Mouse (Mus musculus) myocyte (in vitro differentiated cells): Measurements from ENCODE around the gene Hmbs. TPM values are rescaled to one million over a fixed set of nuclear protein-coding genes. Genes with fewer than 3 reads are reported as not detected.
A peak's percentile ranks its signal among the peaks of the same experiment; 100 is the strongest.

Experiments
- H3K27me3 ChIP-seq: one replicate; pipeline ENCODE4 v1.6.1; 2011; ENCODE audit not compliant: control insufficient read depth, insufficient read depth, insufficient read length
- H3K36me3 ChIP-seq: one replicate; pipeline ENCODE4 v1.6.1; 2011; ENCODE audit not compliant: control insufficient read depth, insufficient read depth
- H3K4me2 ChIP-seq: one replicate; pipeline ENCODE4 v1.6.1; 2011; ENCODE audit warnings: low read depth, control low read depth
- H3K4me3 ChIP-seq: one replicate; pipeline ENCODE4 v1.5.1; 2011; ENCODE audit warnings: mild to moderate bottlenecking, control low read depth, moderate library complexity
- H3K79me2 ChIP-seq: one replicate; pipeline ENCODE4 v1.6.1; 2011; ENCODE audit not compliant: control insufficient read depth, insufficient read depth
- H3ac ChIP-seq: one replicate; pipeline ENCODE4 v1.6.1; 2011; ENCODE audit not compliant: control insufficient read depth, insufficient read length
- CEBPB ChIP-seq: IDR thresholded peaks from 2 replicates; pipeline ENCODE4 v1.6.1; 2011; ENCODE audit warnings: mild to moderate bottlenecking, moderate library complexity; ENCODE audit not compliant: poor library complexity, insufficient read depth, severe bottlenecking
- E2F4 ChIP-seq: IDR thresholded peaks from one replicate; pipeline ENCODE4 v1.6.1; 2011; ENCODE audit warnings: mild to moderate bottlenecking, control low read depth, moderate library complexity; ENCODE audit not compliant: insufficient read depth
- MAX ChIP-seq: IDR thresholded peaks from one replicate; pipeline ENCODE4 v1.6.1; 2011; ENCODE audit warnings: low read depth, mild to moderate bottlenecking, control low read depth
- MYOD1 ChIP-seq, 3 experiments: IDR thresholded peaks; one replicate each; pipeline ENCODE4 v1.6.1; 2011; ENCODE audit warnings: control low read depth in 2 of 3, low read depth in 2 of 3, mild to moderate bottlenecking in 2 of 3, moderate library complexity in 1 of 3; ENCODE audit not compliant: insufficient read length in 2 of 3, control insufficient read depth in 1 of 3
- MYOG ChIP-seq, 3 experiments: IDR thresholded peaks; one replicate each; pipeline ENCODE4 v1.6.1; 2011; ENCODE audit warnings: control low read depth in 2 of 3, low read depth in 2 of 3, mild to moderate bottlenecking in 2 of 3; ENCODE audit not compliant: insufficient read length in 2 of 3, control insufficient read depth in 1 of 3, insufficient read depth in 1 of 3
- POLR2A ChIP-seq: IDR thresholded peaks from one replicate; pipeline ENCODE4 v1.6.1; 2011; ENCODE audit warnings: low read depth, mild to moderate bottlenecking, control low read depth, moderate library complexity; ENCODE audit not compliant: insufficient read length
- POLR2AphosphoS2 ChIP-seq: IDR thresholded peaks from one replicate; pipeline ENCODE4 v1.6.1; 2011; ENCODE audit warnings: low read depth, control low read depth; ENCODE audit not compliant: insufficient read length
- REST ChIP-seq: IDR thresholded peaks from one replicate; pipeline ENCODE4 v1.6.1; 2011; ENCODE audit warnings: mild to moderate bottlenecking, control low read depth, moderate library complexity; ENCODE audit not compliant: insufficient read depth, insufficient read length
- SRF ChIP-seq: IDR thresholded peaks from one replicate; pipeline ENCODE4 v1.6.1; 2011; ENCODE audit warnings: low read depth; ENCODE audit not compliant: control insufficient read depth, insufficient read length
- TCF12 ChIP-seq: IDR thresholded peaks from one replicate; pipeline ENCODE4 v1.6.1; 2011; ENCODE audit warnings: mild to moderate bottlenecking, control low read depth; ENCODE audit not compliant: poor library complexity, insufficient read depth, severe bottlenecking
- TCF3 ChIP-seq: IDR thresholded peaks from one replicate; pipeline ENCODE4 v1.6.1; 2011; ENCODE audit warnings: low read depth, control low read depth; ENCODE audit not compliant: insufficient read length
- USF1 ChIP-seq: IDR thresholded peaks from one replicate; pipeline ENCODE4 v1.6.1; 2011; ENCODE audit warnings: low read depth, mild to moderate bottlenecking, control low read depth, moderate library complexity
- polyA plus RNA-seq: library from polyadenylated mRNA; unstranded; fragments of >200 nt; fragmentation: generic; extraction: Trizol; gene quantifications from one replicate; pipeline ENCODE4 v1.2.1, GENCODE M21; 2012; ENCODE audit warnings: missing spikeins

The Hmbs gene
- polyA plus RNA-seq, 1 experiment, result 31.5 TPM

GRCm38 (mm10) chr9:44357207-44357606 is 13.2 kb upstream of the Hmbs start:
- Histone ChIP-seq H3K4me3 (no peak overlapping the region), H3K4me2 (no peak overlapping the region), H3ac (no peak overlapping the region), H3K36me3 (peaks cover 24% of the 10 kb centered on the region), H3K79me2 (peaks cover 11% of the 10 kb centered on the region), H3K27me3 (no peaks in the 10 kb centered on the region)
- no peak for TF ChIP-seq E2F4
- no peak for TF ChIP-seq MAX
- no peak for TF ChIP-seq MYOG (IDR thresholded peaks at IDR 0.05; ENCODE audit: control insufficient read depth in 1 of 3, insufficient read depth in 1 of 3, insufficient read length in 2 of 3, low read depth in 2 of 3)
- TF ChIP-seq USF1, result no peak
- TF ChIP-seq POLR2A, result no peak
- no peak for TF ChIP-seq TCF3
- TF ChIP-seq POLR2AphosphoS2, result no peak
- no peak for TF ChIP-seq SRF
- TF ChIP-seq REST, result no peak

- TF ChIP-seq SRF (no peak), POLR2A (no peak), MAX (no peak), REST (no peak), TCF3 (no peak), USF1 (no peak), MYOD1 (IDR thresholded peaks at IDR 0.05; ENCODE audit: control insufficient read depth in 1 of 3, insufficient read length in 2 of 3, low read depth in 2 of 3) (no peak), E2F4 (no peak), MYOG (IDR thresholded peaks at IDR 0.05; ENCODE audit: control insufficient read depth in 1 of 3, insufficient read depth in 1 of 3, insufficient read length in 2 of 3, low read depth in 2 of 3) (no peak), TCF12 (no peak), CEBPB (no peak), POLR2AphosphoS2 (no peak)
Observed at GRCm38 (mm10) chr9:44353142-44353541, 9.1 kb upstream of the Hmbs start.

GRCm38 (mm10) chr9:44352337-44352736 is 8.3 kb upstream of the Hmbs start:
- peaks cover 37% of the 10 kb centered on the region for H3K36me3 ChIP-seq
- no peak overlapping the region for H3ac ChIP-seq
- TF ChIP-seq MYOG (IDR thresholded peaks at IDR 0.05; ENCODE audit: control insufficient read depth in 1 of 3, insufficient read depth in 1 of 3, insufficient read length in 2 of 3, low read depth in 2 of 3) (no peak), POLR2A (no peak), CEBPB (no peak), POLR2AphosphoS2 (no peak), MYOD1 (IDR thresholded peaks at IDR 0.05; ENCODE audit: control insufficient read depth in 1 of 3, insufficient read length in 2 of 3, low read depth in 2 of 3) (no peak), MAX (no peak), USF1 (no peak), TCF3 (no peak), E2F4 (no peak), TCF12 (no peak), REST (no peak), SRF (no peak)
- H3K27me3 ChIP-seq, result no peaks in the 10 kb centered on the region
- H3K4me2 ChIP-seq, result no peak overlapping the region
- H3K79me2 ChIP-seq, result no peaks in the 10 kb centered on the region
- no peak overlapping the region for H3K4me3 ChIP-seq

More at GRCm38 (mm10) chr9:44353142-44353541, 9.1 kb upstream of the Hmbs start:
- no peak overlapping the region for H3ac ChIP-seq
- peaks cover 33% of the 10 kb centered on the region for H3K36me3 ChIP-seq
- no peaks in the 10 kb centered on the region for H3K27me3 ChIP-seq
- no peak overlapping the region for H3K4me3 ChIP-seq
- H3K4me2 ChIP-seq, result no peak overlapping the region
- no peaks in the 10 kb centered on the region for H3K79me2 ChIP-seq

GRCm38 (mm10) chr9:44351396-44351795 is 7.4 kb upstream of the Hmbs start:
- Histone ChIP-seq H3K4me2 (no peak overlapping the region), H3K4me3 (no peak overlapping the region), H3K27me3 (no peaks in the 10 kb centered on the region), H3ac (no peak overlapping the region), H3K79me2 (no peaks in the 10 kb centered on the region), H3K36me3 (peaks cover 38% of the 10 kb centered on the region)
- TF ChIP-seq MYOD1 (IDR thresholded peaks at IDR 0.05; ENCODE audit: control insufficient read depth in 1 of 3, insufficient read length in 2 of 3, low read depth in 2 of 3), result no peak
- TF ChIP-seq MYOG (IDR thresholded peaks at IDR 0.05; ENCODE audit: control insufficient read depth in 1 of 3, insufficient read depth in 1 of 3, insufficient read length in 2 of 3, low read depth in 2 of 3), result peak in 1 of 3 experiments; percentile 15

GRCm38 (mm10) chr9:44348546-44348945 is 4.5 kb upstream of the Hmbs start:
- no peak for TF ChIP-seq POLR2AphosphoS2
- TF ChIP-seq E2F4, result no peak
- TF ChIP-seq MYOD1 (IDR thresholded peaks at IDR 0.05; ENCODE audit: control insufficient read depth in 1 of 3, insufficient read length in 2 of 3, low read depth in 2 of 3), result no peak
- no peak for TF ChIP-seq MAX
- TF ChIP-seq REST, result no peak
- TF ChIP-seq SRF, result no peak
- no peak for TF ChIP-seq MYOG (IDR thresholded peaks at IDR 0.05; ENCODE audit: control insufficient read depth in 1 of 3, insufficient read depth in 1 of 3, insufficient read length in 2 of 3, low read depth in 2 of 3)
- no peak for TF ChIP-seq USF1
- no peak for TF ChIP-seq CEBPB
- TF ChIP-seq POLR2A, result no peak
- no peak for TF ChIP-seq TCF3
- no peak for TF ChIP-seq TCF12
- Histone ChIP-seq H3K79me2 (peaks cover under 1% of the 10 kb centered on the region), H3K27me3 (no peaks in the 10 kb centered on the region), H3K4me3 (no peak overlapping the region), H3ac (no peak overlapping the region), H3K4me2 (no peak overlapping the region), H3K36me3 (peaks cover 27% of the 10 kb centered on the region)
